Mouse (Mus musculus): Measurements from ENCODE around the gene Ovol1. TPM values are rescaled to one million over a fixed set of nuclear protein-coding genes. Genes with fewer than 3 reads are reported as not detected.
A peak's percentile ranks its signal among the peaks of the same experiment; 100 is the strongest.

Gene Ovol1
- 0.06 TPM in 1 of 2 replicates, not detected in the other for polyA plus RNA-seq (2015; fragmentation: Nextera tagmentation; extraction: Ambion mirVana)

DNA sequence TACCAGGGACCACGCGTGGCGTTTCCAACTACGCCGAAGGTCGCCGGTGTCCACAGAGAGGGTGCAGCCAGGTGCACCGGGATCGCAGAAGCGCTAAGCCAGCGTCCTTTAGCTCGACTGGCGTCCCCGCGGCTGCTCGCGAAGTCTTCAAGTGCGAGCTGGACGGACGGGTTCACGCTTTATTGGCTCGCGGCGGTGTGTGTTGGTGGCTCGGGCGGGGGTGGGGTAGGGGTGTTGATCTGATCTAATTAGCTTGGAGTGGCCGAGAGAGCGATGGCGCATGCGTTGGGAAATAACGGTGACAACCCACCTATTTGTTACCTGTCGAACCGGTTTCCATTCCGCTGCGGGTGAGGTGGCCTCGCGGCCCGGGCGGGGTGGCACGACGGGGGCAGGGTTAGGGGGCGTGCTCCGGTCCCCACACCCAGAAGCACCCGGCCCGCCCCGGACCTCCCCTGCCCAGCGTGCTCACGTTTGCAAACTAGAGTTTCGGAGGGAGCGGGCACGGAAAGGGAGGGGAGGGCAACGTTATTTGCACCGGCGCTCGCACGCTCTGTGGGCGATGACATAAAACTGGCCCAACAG is at the start of gene Ovol1:
Gene Ovol1, minus strand, starts transcription at position 190 of the 585 bp plus-strand sequence.
- no peak for DNase-seq
- TF ChIP-seq CTCF (IDR thresholded peaks at IDR 0.05; ENCODE audit: low read depth) (no peak), EP300 (IDR thresholded peaks at IDR 0.05; ENCODE audit: low read depth) (no peak)
- Histone ChIP-seq H3K36me3 (replicated peaks; ENCODE audit: insufficient read depth, low read length) (no peaks in the 10 kb centered on the region), H3K9me3 (ENCODE audit: low read length) (no peaks in the 10 kb centered on the region), H3K27ac (ENCODE audit: low read depth) (no peak within 1 kb of the TSS), H3K27me3 (ENCODE audit: insufficient read depth, low read length) (peaks cover 73% of the 10 kb centered on the region), H3K4me3 (ENCODE audit: low read depth, low read length) (peak within 1 kb of the TSS; percentile 41), H3K4me1 (ENCODE audit: insufficient read depth) (peaks cover 16% of the 10 kb centered on the region), H3K4me2 (ENCODE audit: low read depth, low read length) (peak within 1 kb of the TSS; percentile 66), H3K9ac (replicated peaks) (0 out of 2 replicates have a peak within 1 kb of the TSS, but pooled peaks have one; percentile 7)
- peak; percentile 27; the same call in 1 of the 2 replicates for ATAC-seq
- WGBS (ENCODE audit: insufficient replicate concordance) = under 1% methylated on average over 53 of the region's 57 CpGs

DNA sequence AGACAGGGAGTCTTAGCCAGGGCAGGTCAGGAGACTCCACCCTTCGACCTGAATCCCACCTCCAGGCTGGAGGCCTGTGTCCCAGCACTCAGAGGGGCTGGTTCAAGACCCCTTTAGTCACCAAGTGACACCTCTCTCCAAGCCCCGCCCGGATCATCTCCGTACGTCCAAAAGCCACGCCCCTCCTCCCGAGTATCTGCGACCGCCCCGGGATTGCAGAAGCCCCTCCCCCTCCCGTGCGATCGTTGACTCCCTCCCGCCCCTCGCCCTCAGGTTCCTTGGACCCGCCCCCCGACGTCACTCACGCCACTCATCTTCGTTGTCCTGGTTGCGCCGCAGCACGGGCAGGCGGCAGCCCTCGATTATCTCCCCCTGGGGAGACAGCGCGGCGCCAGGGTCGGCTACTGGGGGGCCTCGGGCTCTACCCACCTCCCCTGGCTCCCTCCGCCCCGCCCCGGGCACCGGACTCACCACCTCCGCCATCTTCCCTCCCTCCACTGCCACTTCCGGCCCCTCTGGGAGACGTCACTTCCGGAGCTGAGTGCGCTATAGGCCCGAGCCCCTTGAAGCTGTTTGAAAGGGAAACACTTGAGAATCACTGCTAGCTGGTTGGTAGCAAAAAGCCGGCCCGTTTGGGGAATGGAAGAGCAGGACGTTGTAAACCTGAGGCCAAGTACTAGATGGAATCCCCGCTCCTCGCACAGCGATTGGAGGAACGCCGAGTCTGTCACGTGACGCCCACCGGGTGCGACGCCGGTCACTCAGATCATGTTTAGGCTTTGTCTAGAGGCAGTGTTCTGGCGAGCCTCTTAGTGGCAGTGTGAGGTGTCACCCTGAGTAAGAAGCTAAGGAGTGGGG is 49.3 kb upstream of the Ovol1 start, which contains the start of gene Kat5:
Gene Kat5, minus strand, starts transcription at position 691 of the 858 bp plus-strand sequence.
- WGBS (ENCODE audit: insufficient replicate concordance) = 1% methylated on average over 53 of the region's 55 CpGs
- peaks cover 40% of the 10 kb centered on the region for H3K36me3 ChIP-seq (replicated peaks; ENCODE audit: insufficient read depth, low read length)
- ATAC-seq = peak; percentile 93
- peak within 1 kb of the TSS; percentile 90 for H3K4me2 ChIP-seq (ENCODE audit: low read depth, low read length)
- H3K27me3 ChIP-seq (ENCODE audit: insufficient read depth, low read length) = no peaks in the 10 kb centered on the region
- peak; percentile 67; the same call in 1 of the 2 replicates for TF ChIP-seq EP300 (IDR thresholded peaks at IDR 0.05; ENCODE audit: low read depth)
- TF ChIP-seq CTCF (IDR thresholded peaks at IDR 0.05; ENCODE audit: low read depth) = peak; percentile 28; the same call in 1 of the 2 replicates
- peak within 1 kb of the TSS; percentile 95 for H3K27ac ChIP-seq (ENCODE audit: low read depth)
- H3K4me3 ChIP-seq (ENCODE audit: low read depth, low read length) = peak within 1 kb of the TSS; percentile 68
- H3K9ac ChIP-seq (replicated peaks) = peak within 1 kb of the TSS; percentile 87
- peaks cover 27% of the 10 kb centered on the region for H3K4me1 ChIP-seq (ENCODE audit: insufficient read depth)
- H3K9me3 ChIP-seq (ENCODE audit: low read length) = no peaks in the 10 kb centered on the region
- peak; percentile 92 for DNase-seq

DNA sequence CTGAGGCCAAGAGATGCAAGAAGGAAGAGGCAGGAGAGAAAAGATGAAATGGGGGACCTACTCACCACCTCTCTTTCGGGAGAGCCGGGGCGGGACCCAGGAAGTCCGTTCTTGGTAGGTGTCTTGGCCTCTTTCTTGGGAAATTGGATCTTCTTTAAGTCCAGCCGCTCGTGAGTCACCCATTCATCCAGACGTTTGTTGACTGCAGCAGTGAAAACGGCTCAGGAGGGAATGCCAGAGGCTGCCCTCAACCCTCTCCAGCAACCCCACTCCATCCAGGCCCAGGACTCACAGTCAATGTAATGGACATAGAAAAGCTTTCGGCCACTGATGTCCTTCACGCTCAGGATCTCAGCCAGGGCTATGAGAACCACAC is 48.7 kb upstream of the Ovol1 start:
- H3K27me3 ChIP-seq (ENCODE audit: insufficient read depth, low read length) = no peaks in the 10 kb centered on the region
- H3K4me2 ChIP-seq (ENCODE audit: low read depth, low read length) = peak overlapping the region; percentile 90
- peaks cover 46% of the 10 kb centered on the region for H3K36me3 ChIP-seq (replicated peaks; ENCODE audit: insufficient read depth, low read length)
- peak overlapping the region; percentile 68 for H3K4me3 ChIP-seq (ENCODE audit: low read depth, low read length)
- H3K9me3 ChIP-seq (ENCODE audit: low read length) = no peaks in the 10 kb centered on the region
- TF ChIP-seq CTCF (IDR thresholded peaks at IDR 0.05; ENCODE audit: low read depth) (no peak), EP300 (IDR thresholded peaks at IDR 0.05; ENCODE audit: low read depth) (no peak)
- peaks cover 27% of the 10 kb centered on the region for H3K4me1 ChIP-seq (ENCODE audit: insufficient read depth)
- ATAC-seq (no peak), DNase-seq (no peak)
- H3K9ac ChIP-seq (replicated peaks) = peak overlapping the region; percentile 87
- 51% methylated on average over 10 of the region's 10 CpGs for WGBS (ENCODE audit: insufficient replicate concordance)
- H3K27ac ChIP-seq (ENCODE audit: low read depth) = peak overlapping the region; percentile 95

DNA sequence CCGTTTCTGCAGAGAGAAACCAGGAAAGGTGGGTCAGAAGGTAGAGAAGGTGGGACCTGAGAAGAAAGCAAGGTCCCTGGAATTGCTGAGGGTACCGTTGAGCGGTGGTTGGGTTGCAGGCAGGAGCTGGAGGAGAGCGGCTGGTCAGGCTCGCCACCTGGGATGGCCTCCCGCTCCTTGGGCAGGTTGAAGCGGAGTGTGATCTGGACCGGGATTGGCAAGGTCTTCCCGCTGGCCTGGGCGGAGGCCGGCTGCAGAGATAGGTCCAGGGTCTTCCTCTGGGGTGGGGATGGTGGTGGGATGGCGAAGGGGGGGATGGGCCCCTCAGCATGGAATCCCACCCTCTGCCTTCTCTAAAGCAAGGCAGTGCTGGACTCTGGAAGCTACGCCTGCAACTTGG is 48.3 kb upstream of the Ovol1 start:
- Histone ChIP-seq H3K9me3 (ENCODE audit: low read length) (no peaks in the 10 kb centered on the region), H3K4me3 (ENCODE audit: low read depth, low read length) (no peak overlapping the region), H3K4me2 (ENCODE audit: low read depth, low read length) (peak overlapping the region; percentile 90; the same call in 1 of the 2 replicates), H3K9ac (replicated peaks) (no peak overlapping the region), H3K27me3 (ENCODE audit: insufficient read depth, low read length) (no peaks in the 10 kb centered on the region), H3K36me3 (replicated peaks; ENCODE audit: insufficient read depth, low read length) (peaks cover 50% of the 10 kb centered on the region), H3K4me1 (ENCODE audit: insufficient read depth) (peaks cover 31% of the 10 kb centered on the region), H3K27ac (ENCODE audit: low read depth) (no peak overlapping the region)
- DNase-seq (no peak), ATAC-seq (no peak)
- TF ChIP-seq EP300 (IDR thresholded peaks at IDR 0.05; ENCODE audit: low read depth) (no peak), CTCF (IDR thresholded peaks at IDR 0.05; ENCODE audit: low read depth) (no peak)
- WGBS (ENCODE audit: insufficient replicate concordance) = 94% methylated on average over 12 of the region's 13 CpGs

DNA sequence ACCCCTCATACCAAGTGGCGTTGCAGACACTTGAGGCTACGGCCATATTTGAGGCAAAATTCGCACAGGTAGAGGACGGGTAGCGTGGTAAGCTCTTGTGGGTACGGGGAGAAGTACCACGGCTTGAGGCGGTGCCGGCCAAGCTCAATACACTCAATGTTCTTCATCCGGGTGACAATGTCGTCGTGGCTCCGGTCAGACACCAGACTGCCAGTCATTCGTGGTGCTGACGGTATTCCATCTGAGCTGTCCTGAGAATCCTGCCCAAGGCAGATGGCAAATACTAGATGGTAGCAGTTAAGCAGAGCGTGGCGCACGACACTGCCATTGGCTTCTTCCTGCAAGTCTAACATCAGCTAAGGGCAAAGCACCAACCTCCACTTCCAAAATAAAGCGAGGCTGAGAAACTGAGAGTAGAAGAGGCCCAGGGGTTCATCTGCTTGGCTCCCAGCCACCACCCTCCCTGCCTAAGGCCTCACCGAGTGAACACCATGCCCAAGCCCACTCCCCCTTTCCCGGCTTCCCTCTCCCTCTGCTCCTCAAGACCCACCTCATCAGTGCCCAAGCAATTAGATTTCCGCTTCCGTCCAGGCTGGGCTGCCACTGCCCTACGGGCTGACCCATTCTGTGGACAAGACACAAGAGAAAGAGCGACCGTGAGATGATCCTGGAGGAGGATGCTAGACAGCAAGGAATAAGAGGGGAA is 47.4 kb upstream of the Ovol1 start:
- peaks cover 58% of the 10 kb centered on the region for H3K36me3 ChIP-seq (replicated peaks; ENCODE audit: insufficient read depth, low read length)

More for the DNA sequence above, 47.4 kb upstream of the Ovol1 start:
- Histone ChIP-seq H3K4me1 (ENCODE audit: insufficient read depth) (peaks cover 33% of the 10 kb centered on the region), H3K9ac (replicated peaks) (no peak overlapping the region), H3K4me3 (ENCODE audit: low read depth, low read length) (no peak overlapping the region), H3K9me3 (ENCODE audit: low read length) (no peaks in the 10 kb centered on the region), H3K4me2 (ENCODE audit: low read depth, low read length) (no peak overlapping the region), H3K27ac (ENCODE audit: low read depth) (no peak overlapping the region), H3K27me3 (ENCODE audit: insufficient read depth, low read length) (no peaks in the 10 kb centered on the region)
- no peak for ATAC-seq
- 93% methylated on average over 26 of the region's 26 CpGs for WGBS (ENCODE audit: insufficient replicate concordance)
- DNase-seq = no peak
- TF ChIP-seq CTCF (IDR thresholded peaks at IDR 0.05; ENCODE audit: low read depth) (no peak), EP300 (IDR thresholded peaks at IDR 0.05; ENCODE audit: low read depth) (no peak)

Measured in liver, postnatal 0 days (tissue).